Mouse (Mus musculus): Measurements from ENCODE around the gene 1700069L16Rik.

The 1700069L16Rik gene

DNA sequence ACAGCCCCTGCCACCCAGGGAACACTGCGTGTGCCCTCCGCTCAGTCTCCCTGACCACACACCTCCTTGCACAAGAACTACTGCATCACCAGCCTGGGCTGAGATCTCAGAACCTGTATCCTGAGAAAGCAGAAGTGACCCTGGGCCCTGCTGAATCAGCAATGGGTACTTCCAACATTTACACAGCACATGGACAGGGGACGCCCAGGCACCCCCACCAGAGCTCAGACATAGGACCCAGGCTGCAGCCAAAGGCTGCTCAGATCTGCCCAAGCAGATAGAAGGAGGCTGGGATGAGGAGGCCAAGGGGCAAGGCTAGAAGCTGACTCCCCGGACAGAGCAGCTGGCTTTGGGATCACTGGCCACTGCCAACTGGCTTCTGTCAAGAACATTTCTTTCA lies 80.1 kb downstream of the 1700069L16Rik start:
- DNase-seq (ENCODE audit: low read depth, low spot score) = no peak

DNA sequence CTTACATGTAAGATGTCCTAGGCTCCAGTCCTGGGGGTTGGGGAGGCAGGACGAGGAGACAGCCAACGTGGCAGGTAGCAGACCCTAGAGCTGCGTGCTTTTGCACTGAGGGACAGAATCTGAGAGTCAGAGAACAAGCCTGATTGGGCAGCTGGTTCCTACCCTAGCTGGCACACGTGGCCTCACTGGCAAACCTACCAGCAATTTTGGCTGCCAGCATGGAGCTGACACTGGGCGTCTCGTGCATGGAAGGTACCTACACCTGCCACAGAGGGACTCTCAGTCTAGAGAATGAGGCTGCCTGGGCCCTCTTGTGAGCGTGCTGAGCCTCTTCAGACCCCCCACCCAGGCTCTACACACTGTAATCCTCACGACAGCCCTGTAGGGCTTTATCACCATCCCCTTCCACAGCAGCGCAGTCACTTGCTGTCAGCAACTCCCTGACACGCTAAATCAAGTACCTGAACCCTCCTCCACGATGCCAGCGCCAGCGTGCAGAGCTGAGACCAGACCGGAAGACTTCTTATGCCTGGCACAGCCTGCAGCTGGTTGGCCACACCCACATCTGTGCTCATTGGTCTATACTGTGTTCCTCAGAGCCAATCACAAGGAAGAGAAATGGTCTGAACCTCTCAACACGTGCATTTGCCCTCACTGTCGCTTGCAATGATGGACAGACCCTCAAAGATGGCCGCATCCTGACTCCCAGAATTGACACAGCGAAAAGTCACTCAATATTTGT lies 81.3 kb downstream of the 1700069L16Rik start:
- DNase-seq (ENCODE audit: low read depth, low spot score) = peak; percentile 46

All from forelimb bud, embryonic 11.5 days (tissue).